Mouse (Mus musculus) lung, postnatal 0 days (tissue): ENCODE data around the gene Gm13278.
A peak's percentile ranks its signal among the peaks of the same experiment; 100 is the strongest.
"Not testable (repeated sequence)": the region's sequence is repeated elsewhere in the genome, so short reads cannot be mapped to it uniquely, and the experiment has no call there.

Experiments
- CTCF ChIP-seq: IDR thresholded peaks from 2 replicates; pipeline ENCODE4 v1.5.1; 2016; ENCODE audit warnings: antibody characterized with exemption, mild to moderate bottlenecking
- EP300 ChIP-seq: IDR thresholded peaks from 2 replicates; pipeline ENCODE4 v1.6.1; 2016; ENCODE audit warnings: antibody characterized with exemption, mild to moderate bottlenecking, control low read depth

- TF ChIP-seq EP300, result not testable (repeated sequence)
- peak; percentile 49 for TF ChIP-seq CTCF
Measured at GRCm38 (mm10) chr4:88793936-88794675, 2.8 kb downstream of the Gm13278 start, which contains the start of gene Gm13275.
